Mouse (Mus musculus) stomach, embryonic 14.5 days (tissue): ENCODE measurements around the gene Ush2a. TPM values are rescaled to one million over a fixed set of nuclear protein-coding genes. Genes with fewer than 3 reads are reported as not detected.

Experiments
- ATAC-seq: fragments of 200-750 bp; cut with Nextera tagmentation; 2 replicates; pipeline ENCODE4 v1.8.0; 2017; ENCODE audit warnings: low read depth, moderate TSS enrichment; ENCODE audit not compliant: insufficient number of reproducible peaks, insufficient read depth, low FRiP score
- H3K27ac ChIP-seq: fragments of 300-500 bp; sonication (generic); 2 replicates; pipeline ENCODE4 v1.5.1; 2014; ENCODE audit warnings: mild to moderate bottlenecking, low read length, moderate library complexity, mixed read lengths
- H3K27me3 ChIP-seq: fragments of 300-500 bp; sonication (generic); 2 replicates; pipeline ENCODE4 v1.6.1; 2014; ENCODE audit warnings: low read length, control low read depth, mixed read lengths; ENCODE audit not compliant: control insufficient read depth, insufficient read depth
- H3K36me3 ChIP-seq: fragments of 300-500 bp; sonication (generic); 2 replicates; pipeline ENCODE4 v1.6.1; 2014; ENCODE audit warnings: mild to moderate bottlenecking, control low read depth, low read length, moderate library complexity, mixed read lengths; ENCODE audit not compliant: control insufficient read depth, insufficient read depth
- H3K4me1 ChIP-seq: fragments of 300-500 bp; sonication (generic); 2 replicates; pipeline ENCODE4 v1.6.1; 2014; ENCODE audit warnings: low read length, control low read depth, mixed read lengths; ENCODE audit not compliant: control insufficient read depth, insufficient read depth
- H3K4me2 ChIP-seq: fragments of 300-500 bp; sonication (generic); replicated peaks from 2 replicates; pipeline ENCODE4 v1.6.1; 2014; ENCODE audit warnings: low read depth, low read length, control low read depth
- H3K4me3 ChIP-seq: fragments of 300-500 bp; sonication (generic); 2 replicates; pipeline ENCODE4 v1.5.1; 2014; ENCODE audit warnings: low read depth, low read length, control low read depth
- H3K9ac ChIP-seq: fragments of 300-500 bp; sonication (generic); replicated peaks from 2 replicates; pipeline ENCODE4 v1.6.1; 2014; ENCODE audit warnings: low read depth, mild to moderate bottlenecking, control low read depth, low read length, moderate library complexity, mixed read lengths
- H3K9me3 ChIP-seq: fragments of 300-500 bp; sonication (generic); 2 replicates; pipeline ENCODE4 v1.6.1; 2016; ENCODE audit warnings: low read depth, low read length, control low read depth; ENCODE audit not compliant: control insufficient read depth
- WGBS: fragments of 180-500 bp; shearing (Covaris S2); extraction: QIAGEN DNeasy Blood & Tissue Kit; methylation state at CpG from one replicate; pipeline ENCODE4 v1.1.7; 2014; 5-methylcytosine and 5-hydroxymethylcytosine counted together
- polyA plus RNA-seq: library from polyadenylated mRNA; unstranded; fragments of >200 nt; fragmentation: Nextera tagmentation; extraction: Ambion mirVana; gene quantifications from 2 replicates; pipeline ENCODE4 v1.2.1, GENCODE M21; 2014

Ush2a gene
- polyA plus RNA-seq, 1 experiment from 2014 or later, result not detected

- no peaks in the 10 kb centered on the region for H3K9me3 ChIP-seq
- no peaks in the 10 kb centered on the region for H3K27me3 ChIP-seq
- no peak overlapping the region for H3K4me3 ChIP-seq
- H3K36me3 ChIP-seq, result no peaks in the 10 kb centered on the region
- no peaks in the 10 kb centered on the region for H3K4me1 ChIP-seq
- ATAC-seq, result no peak
- H3K9ac ChIP-seq, result no peak overlapping the region
- no peak overlapping the region for H3K27ac ChIP-seq
- 87% methylated on average over 4 of the region's 4 CpGs for WGBS
- no peak overlapping the region for H3K4me2 ChIP-seq
These were observed 145.4 kb downstream of the Ush2a start for GRCm38 (mm10) chr1:188407176-188407575.

DNA sequence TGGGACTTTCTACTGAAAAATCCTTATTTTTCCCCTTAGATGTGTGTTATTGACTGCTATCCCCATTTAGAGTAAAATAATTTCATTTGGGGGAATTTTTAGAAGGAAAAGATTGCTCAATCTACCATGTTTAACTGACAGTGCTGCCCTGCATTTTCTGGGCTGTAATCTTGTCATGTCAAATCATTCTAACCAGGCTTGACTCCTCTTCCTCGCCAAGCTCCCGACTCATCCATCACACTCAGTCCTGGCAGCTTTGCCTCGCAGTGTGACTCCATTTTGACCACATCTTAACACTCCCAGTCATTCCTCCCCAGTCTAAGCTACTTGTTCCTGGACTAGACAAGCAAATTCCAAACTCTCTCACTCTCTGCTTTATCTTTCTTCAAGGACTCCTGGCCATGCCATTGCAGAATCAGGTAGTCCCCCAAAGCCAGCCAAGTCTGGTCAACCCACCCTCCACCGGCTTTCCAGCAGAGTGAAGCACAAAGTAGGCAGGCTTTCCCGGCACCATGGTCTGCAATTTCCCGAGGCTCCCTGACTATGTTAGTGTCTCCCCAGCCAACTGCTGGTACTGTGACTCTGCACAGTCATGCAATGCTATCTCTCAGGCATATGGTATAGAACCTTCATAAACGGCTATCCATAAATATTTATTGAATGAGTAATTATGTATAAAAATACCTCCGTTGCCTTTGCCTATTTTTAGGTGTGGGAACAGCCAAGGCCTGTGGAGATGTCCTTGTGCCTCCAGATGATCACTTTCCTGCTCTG lies 146.0 kb downstream of the Ush2a start:
- Histone ChIP-seq H3K9me3 (no peaks in the 10 kb centered on the region), H3K27ac (no peak overlapping the region), H3K4me2 (no peak overlapping the region), H3K9ac (no peak overlapping the region), H3K4me3 (no peak overlapping the region), H3K36me3 (no peaks in the 10 kb centered on the region), H3K27me3 (no peaks in the 10 kb centered on the region), H3K4me1 (no peaks in the 10 kb centered on the region)
- 75% methylated on average over 8 of the region's 8 CpGs for WGBS
- no peak for ATAC-seq

- Histone ChIP-seq H3K9ac (no peak overlapping the region), H3K4me2 (no peak overlapping the region), H3K27me3 (no peaks in the 10 kb centered on the region), H3K27ac (no peak overlapping the region), H3K4me1 (no peaks in the 10 kb centered on the region), H3K4me3 (no peak overlapping the region), H3K9me3 (no peaks in the 10 kb centered on the region), H3K36me3 (no peaks in the 10 kb centered on the region)
- ATAC-seq, result no peak
- 74% methylated on average over 3 of the region's 3 CpGs for WGBS
These were observed 148.7 kb downstream of the Ush2a start for GRCm38 (mm10) chr1:188410547-188410946.

- ATAC-seq, result no peak
- H3K36me3 ChIP-seq, result no peaks in the 10 kb centered on the region
- WGBS, result 87% methylated on average over 2 of the region's 2 CpGs
These were observed 158.7 kb downstream of the Ush2a start for GRCm38 (mm10) chr1:188420543-188420942.

GRCm38 (mm10) chr1:188428172-188428571 lies 166.3 kb downstream of the Ush2a start:
- Histone ChIP-seq H3K9me3 (no peaks in the 10 kb centered on the region), H3K4me2 (no peak overlapping the region), H3K4me3 (no peak overlapping the region), H3K4me1 (no peaks in the 10 kb centered on the region), H3K27me3 (no peaks in the 10 kb centered on the region), H3K36me3 (no peaks in the 10 kb centered on the region), H3K27ac (no peak overlapping the region), H3K9ac (no peak overlapping the region)
- ATAC-seq, result no peak
- WGBS, result 67% methylated on average over 6 of the region's 6 CpGs

More at GRCm38 (mm10) chr1:188420543-188420942, 158.7 kb downstream of the Ush2a start:
- Histone ChIP-seq H3K4me2 (no peak overlapping the region), H3K27me3 (no peaks in the 10 kb centered on the region), H3K4me1 (no peaks in the 10 kb centered on the region), H3K4me3 (no peak overlapping the region), H3K9me3 (no peaks in the 10 kb centered on the region), H3K9ac (no peak overlapping the region), H3K27ac (no peak overlapping the region)

DNA sequence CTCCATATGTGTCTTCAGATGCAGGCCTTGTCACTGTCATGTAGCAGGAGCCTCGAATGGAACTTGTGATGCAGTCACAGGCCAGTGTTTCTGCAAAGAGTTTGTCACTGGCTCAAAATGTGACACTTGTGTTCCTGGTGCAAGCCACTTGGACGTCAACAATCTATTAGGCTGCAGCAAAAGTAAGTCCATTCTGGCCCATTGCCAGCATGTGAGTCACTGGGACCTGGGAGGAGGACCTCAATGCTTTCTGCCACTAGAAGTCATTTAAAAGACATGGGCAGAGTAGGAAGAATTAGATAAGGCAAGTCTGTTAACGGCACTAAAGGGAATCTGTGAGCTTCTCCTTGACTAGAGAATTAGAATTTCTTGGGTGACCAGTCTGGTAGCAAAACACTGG lies 168.9 kb downstream of the Ush2a start:
- Histone ChIP-seq H3K4me3 (no peak overlapping the region), H3K27ac (no peak overlapping the region), H3K9me3 (no peaks in the 10 kb centered on the region), H3K4me2 (no peak overlapping the region), H3K27me3 (no peaks in the 10 kb centered on the region), H3K4me1 (no peaks in the 10 kb centered on the region), H3K9ac (no peak overlapping the region), H3K36me3 (no peaks in the 10 kb centered on the region)
- no peak for ATAC-seq
- 56% methylated on average over 3 of the region's 3 CpGs for WGBS

DNA sequence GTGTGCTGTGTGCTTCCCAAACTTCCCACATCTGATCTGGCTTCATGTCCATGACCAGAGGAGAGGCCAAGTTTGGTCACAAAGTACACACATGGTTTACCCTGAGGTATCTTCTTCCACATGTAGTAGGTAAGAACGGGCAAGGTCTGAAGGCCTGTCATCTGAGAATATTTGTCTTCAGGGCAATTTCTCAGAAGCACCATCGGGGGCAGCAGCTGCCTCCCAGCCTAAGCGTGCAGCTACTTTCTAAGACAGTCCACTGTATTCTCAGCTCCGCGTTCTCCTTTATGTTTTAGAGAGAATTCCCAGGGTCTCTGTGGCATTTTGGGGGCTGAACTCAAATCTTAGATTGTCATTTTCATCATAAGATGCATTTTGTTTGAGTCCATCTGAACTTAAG lies 186.1 kb downstream of the Ush2a start:
- no peak overlapping the region for H3K9ac ChIP-seq
- H3K9me3 ChIP-seq, result no peaks in the 10 kb centered on the region
- no peak overlapping the region for H3K4me2 ChIP-seq
- no peaks in the 10 kb centered on the region for H3K27me3 ChIP-seq
- no peaks in the 10 kb centered on the region for H3K36me3 ChIP-seq
- H3K27ac ChIP-seq, result no peak overlapping the region
- no peak for ATAC-seq
- H3K4me1 ChIP-seq, result no peaks in the 10 kb centered on the region
- H3K4me3 ChIP-seq, result no peak overlapping the region
- 74% methylated on average over 5 of the region's 5 CpGs for WGBS

GRCm38 (mm10) chr1:188456466-188457175 lies 194.8 kb downstream of the Ush2a start:
- Histone ChIP-seq H3K27me3 (no peaks in the 10 kb centered on the region), H3K36me3 (no peaks in the 10 kb centered on the region), H3K4me2 (no peak overlapping the region), H3K27ac (no peak overlapping the region), H3K9me3 (no peaks in the 10 kb centered on the region), H3K4me1 (no peaks in the 10 kb centered on the region), H3K4me3 (no peak overlapping the region), H3K9ac (no peak overlapping the region)
- no peak for ATAC-seq
- 78% methylated on average over 13 of the region's 13 CpGs for WGBS
